Mouse (Mus musculus): Measurements from ENCODE around the gene Ddo.

Ddo gene

DNA sequence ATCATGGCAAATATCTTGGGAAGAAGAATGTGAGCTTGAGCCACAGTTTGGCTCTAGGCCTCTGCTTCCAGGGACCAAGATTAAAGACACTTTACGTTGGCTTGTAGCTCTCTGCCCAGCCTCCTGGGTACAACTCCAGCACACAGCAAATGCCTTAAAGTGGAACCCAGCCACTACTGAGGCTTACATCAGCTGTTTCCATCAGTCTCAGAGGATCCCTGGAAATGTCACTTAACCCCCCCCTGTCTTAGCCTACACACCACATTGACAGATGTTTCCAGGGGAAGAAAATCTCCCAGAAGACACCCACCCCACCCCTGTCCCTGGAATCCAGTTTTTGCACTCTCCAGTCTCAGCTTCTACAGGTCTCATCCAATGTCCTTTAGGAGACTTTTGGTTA lies 37.1 kb downstream of the Ddo start:
- DNase-seq, result no peak

DNA sequence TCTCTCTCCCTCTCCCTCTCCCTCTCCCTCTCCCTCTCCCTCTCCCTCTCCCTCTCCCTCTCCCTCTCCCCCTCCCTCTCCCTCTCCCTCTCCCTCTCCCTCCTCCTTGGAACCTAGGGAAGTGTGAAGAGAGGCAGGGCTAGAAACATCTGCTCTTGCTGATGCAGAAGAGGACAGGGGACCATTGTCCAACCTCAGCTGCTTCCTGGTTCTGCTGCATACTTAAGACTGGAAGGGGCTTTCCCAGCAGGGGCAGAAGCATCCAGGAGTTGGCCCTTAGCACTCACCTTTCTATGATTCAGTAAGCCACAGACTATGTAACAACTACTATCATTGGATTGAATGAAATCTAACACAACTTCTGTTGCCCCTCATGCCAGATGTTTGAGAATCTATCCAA lies 38.8 kb downstream of the Ddo start:
- DNase-seq, result no peak

DNA sequence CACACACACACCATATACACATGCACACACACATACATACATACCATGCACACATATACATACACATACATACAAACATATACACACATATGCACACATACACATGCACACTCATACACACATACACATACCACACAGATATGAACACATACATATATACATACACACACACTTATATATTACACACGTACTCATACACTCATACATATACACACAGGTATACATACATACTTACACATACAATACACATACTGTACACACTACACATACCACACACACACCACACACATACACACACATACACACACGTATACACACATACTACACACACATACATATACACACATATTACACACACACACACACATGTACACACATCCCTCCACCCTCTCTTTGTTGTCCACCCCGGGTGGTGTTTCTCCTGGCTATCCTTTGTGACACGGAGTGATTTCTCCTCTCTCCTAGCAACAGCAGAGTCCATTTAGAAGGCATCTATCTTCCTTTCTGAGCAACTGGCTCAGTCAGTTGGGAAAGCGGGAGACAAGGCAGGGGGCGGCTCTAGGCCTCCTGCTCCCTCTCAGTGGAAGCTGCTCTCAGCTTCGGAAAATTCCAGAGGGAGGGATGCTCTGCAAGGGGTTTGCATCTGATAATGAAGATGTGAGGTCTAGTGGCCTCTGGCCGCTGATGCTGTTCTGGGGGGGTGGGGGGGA lies 42.9 kb downstream of the Ddo start:
- no peak for DNase-seq

DNA sequence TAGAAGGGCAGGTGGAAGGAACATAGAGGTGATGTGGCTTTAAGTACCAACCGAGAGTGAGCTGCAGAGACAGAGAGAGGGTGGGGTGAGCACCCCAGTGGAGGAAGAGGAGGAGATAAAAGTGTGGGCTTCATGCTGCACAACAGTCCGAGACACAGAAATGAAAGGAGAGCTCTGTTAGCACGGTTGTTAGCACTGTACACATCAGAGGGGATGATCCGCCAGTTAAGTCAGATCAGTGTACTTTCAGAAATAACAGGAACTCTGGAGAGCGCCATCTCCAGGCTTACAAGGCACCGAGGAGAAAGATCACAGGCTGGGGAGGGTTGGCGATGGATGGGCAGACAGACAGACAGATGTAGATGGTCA lies 43.5 kb downstream of the Ddo start:
- DNase-seq, result no peak

DNA sequence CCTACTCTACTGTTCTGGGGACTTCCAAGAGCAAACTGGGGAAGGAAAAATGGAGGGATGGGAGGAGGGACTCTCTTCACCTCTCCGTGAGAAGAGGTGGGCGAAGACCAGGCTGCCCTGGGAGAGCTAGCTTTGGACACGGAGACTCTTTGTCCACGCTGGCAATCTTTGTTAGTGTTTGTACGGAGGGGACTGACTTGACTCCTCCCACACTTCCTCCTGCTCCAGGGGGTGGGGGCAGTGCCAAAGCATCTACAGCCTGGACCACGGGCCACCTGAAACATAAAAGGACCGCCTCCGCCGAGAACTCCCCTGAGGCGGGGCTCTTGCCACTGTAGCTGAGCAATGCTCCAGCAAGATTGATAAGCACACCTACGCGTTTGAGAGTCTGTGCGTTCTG lies 44.3 kb downstream of the Ddo start:
- DNase-seq, result no peak

DNA sequence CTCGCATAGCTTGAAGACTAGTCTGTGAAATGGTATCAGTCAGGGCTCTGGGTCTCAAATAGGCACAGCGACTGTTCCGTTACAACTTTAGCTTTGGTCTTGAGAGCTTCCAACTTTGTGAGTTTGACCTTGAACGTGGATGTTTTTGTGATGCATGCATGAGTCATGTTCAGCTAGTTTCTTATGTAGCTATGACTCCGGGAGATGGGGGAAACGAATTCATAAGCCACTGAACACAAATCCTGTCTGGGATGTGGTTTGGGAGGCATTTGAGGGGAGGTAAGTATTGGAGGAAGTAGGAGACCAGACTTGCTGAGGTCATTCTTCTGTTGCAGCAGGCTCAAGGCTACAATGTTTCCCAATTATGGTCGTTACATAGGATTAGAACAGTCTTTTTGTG lies 46.1 kb downstream of the Ddo start:
- no peak for DNase-seq

DNA sequence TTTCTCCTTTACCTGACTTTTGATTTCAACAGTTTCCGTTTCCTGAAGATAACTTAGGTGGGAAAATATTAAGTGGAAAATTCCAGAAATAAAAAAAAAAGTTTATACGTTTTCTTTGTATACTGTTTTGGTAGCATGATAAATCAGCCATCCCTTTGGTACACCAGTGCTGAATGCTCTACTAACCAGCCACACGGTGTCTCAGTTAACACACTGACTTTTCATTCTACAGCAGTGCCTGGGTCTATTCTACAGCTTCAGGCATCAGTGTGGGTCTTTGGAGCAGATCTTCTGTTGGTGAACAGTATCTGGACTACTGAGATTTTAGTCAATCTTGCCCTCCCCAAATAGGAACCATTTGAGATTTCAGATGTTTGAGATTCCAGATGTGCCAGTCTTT lies 48.7 kb downstream of the Ddo start:
- no peak for DNase-seq

DNA sequence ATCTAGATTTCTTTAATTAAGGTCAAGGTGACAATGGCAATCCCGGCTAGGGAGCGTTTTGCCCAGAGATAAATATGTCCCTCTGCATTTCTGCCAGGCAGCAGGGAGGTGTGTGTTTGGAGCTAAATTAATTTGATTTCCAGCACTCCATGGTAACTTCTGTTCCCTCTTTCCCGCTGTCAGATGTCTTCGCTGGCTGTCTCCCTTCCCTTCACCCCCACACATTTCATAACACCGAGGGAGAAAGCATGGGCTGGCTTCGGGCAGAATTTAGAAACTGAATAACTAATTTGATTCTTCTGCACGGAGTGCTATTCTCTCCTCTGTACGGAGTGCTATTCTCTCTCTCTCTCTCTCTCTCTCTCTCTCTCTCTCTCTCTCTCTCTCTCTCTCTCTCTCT lies 52.7 kb downstream of the Ddo start:
- peak; percentile 14 for DNase-seq

DNA sequence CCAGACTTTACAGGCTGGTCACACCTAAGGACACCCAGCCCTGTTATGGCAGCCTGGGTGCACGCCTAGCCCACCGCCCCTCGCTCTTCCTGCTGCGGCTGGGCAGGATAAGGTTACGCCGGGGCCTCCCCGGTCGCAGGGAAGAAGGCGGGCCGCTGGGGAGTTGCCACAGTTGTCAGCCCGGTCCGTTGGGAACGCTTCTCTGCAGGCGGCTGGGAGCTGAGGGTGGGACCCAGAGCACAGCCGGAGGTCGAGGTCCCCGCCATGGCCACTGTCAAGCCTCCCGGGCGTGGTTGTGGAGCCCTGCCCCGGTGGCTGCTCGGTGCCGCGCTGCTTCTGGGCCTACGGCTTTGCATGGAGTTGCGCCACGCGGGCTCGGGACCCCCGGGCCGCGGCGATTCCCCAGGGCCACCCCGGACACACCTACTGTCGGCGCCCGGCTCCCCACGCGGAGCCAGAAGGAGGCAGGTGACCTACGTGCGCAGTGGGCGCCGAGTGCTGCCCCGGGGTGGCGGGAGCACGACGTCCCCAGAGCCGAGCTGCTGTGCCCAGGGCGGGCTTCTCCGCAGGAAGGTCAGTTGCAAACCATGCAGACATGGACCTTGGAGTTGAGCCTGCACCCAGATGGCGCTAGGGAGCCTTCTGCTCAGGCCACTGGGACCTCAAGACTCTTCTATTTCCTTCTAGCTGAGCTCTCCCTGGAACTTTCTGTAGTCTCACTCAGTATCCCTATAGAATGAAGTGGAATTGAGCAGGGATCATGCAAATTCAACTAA lies 53.5 kb downstream of the Ddo start, which contains the start of gene Mettl24:
Gene Mettl24 (plus strand): TSS at position 191 of the 776 bp plus-strand sequence.
- peak; percentile 63 for DNase-seq

DNA sequence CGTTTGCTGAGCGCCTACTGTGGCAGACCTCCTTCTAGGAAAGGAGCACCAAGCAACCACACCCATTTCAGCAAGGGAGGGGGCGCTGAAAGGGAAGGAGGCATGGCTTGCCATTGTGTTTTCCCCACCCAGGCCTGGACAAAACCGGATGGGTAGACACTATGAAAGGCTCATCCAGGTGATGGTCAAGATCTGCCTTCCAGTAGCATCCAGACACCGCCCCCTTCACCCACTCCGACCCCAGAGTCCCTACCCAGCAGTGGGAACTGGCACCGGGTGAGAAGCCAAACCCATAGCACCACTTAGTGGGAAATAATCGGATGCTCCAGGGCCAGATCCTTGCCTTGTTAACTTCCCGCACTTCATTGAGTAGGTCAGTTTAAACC lies 54.0 kb downstream of the Ddo start:
- no peak for DNase-seq

DNA sequence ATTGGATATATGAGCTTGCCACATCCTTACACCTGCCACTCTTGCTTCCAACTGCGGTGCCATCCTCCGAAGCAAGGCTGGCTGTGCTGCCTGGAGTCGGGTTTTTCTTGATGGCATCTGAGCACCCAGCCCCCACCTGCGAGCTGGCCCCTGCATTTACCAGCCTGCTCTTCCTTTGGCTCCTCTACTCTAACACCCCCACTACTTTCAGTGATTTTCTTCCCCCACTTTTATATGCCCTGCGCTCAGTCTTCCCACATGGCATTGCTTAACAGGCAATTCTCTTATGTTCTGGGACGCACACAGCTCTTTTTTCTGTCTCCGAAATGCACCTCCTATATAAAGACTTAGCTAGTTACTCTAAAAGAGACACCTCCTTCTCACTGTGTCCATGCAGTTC lies 54.5 kb downstream of the Ddo start:
- no peak for DNase-seq

DNA sequence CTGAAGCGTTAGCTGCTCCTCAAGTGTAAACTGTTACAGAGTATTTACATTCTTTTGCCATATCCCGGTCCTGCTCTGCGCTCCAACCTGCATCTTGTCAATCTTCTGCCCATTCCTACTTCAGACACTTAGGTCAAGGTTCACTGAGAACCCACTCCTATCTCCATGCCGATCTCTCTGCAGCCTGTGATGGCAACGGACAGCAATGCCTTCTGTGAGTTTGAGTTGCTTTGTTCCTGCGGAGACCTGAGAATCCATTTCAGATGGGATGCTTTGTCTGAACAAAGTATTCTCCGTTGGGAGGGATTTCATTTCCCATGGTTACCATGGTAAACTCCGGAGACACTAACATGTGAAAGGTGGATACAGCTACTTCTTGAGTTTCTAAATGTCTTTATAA lies 55.8 kb downstream of the Ddo start:
- no peak for DNase-seq

DNA sequence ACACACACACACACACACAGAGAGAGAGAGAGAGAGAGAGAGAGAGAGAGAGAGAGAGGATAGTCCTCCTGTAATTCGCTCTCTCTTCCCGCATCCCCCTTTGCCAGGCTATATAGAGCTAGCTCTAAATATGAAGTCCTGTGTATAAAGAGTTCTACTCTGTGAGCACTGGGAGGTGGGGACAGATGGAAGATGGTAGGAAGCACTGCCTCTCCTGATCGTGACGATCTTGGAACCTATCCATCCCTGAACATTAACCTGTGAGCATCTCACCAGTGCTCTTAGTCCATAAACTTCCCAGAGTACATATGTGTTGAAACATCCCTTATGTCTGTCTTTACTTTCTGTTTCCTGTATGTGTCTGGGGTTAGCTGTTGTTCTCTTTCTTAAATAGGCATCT lies 57.2 kb downstream of the Ddo start:
- DNase-seq, result no peak

DNA sequence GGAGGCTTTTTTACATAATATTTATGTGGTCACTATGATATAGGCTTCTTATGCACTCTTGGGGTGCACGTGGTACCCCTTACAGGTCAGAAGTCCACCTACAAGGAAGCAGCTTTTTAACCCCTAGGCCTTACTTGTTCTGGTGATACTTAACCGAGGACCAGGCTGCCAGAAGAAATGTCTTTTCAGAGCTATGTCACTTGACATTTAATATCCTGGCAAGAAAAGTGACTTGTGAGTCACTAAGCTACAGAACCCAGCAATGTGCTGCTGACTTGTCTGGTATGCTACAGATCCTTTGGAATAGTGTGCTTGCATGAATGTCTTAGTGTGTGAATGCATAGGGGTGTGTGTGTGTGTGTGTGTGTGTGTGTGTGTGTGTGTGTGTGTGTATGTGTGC lies 57.6 kb downstream of the Ddo start:
- no peak for DNase-seq

DNA sequence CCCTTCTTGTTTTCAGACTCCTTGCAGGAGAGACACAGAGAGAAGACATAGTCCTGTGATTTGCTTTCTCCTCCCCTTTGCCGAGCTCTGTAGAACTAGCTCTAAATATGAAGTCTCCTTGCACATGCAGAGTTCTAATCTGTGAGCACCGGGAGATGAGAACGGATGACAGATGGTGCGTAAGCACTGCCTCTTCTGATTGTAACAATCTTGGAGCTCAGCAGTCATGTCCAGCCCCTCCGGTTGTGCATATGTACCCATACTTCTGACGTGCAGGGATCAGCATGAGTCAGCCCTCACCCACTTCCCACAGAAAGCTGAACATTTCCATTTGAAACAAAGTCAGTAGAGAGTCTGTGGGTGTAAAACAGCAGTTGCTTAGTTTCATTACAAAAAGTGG lies 58.5 kb downstream of the Ddo start:
- DNase-seq, result no peak

DNA sequence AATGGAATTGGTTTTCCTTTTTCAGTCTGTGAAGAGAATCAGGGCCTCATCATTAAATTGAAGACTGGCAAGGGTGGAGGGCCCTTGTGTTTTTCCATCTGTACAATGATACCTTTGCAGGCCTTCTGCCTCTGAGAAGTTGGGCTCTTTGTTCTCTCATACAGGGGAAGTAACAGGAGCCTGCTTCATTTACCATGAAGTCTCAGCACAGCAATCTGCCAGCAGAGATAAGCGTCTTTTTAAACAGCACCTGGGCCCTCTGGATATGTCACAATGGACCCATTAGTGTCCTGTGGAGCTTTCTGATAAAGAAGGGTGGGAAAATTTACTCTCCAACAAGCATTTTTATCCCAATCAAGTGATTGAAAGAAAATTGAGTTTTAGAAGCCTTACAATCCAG lies 59.1 kb downstream of the Ddo start:
- DNase-seq, result no peak

DNA sequence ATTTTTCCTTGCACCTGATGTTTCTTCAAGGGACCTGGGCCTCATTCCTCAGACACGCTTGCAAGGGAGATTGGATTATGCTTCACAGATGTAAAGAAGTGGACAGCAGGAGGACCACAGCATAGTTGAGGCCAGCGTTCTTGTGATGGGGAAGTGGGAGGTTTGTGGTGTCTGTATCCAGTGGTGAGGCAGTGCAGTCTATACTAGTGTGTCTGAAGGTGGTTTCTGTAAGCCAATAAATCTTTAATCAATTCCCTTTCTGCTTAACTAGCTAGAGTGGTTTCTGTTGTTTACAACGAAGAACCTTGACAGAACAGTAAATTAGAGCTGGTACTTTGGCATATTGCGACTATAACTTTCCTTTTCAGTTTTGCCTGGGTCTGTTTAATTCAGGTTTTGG lies 68.8 kb downstream of the Ddo start:
- no peak for DNase-seq

DNA sequence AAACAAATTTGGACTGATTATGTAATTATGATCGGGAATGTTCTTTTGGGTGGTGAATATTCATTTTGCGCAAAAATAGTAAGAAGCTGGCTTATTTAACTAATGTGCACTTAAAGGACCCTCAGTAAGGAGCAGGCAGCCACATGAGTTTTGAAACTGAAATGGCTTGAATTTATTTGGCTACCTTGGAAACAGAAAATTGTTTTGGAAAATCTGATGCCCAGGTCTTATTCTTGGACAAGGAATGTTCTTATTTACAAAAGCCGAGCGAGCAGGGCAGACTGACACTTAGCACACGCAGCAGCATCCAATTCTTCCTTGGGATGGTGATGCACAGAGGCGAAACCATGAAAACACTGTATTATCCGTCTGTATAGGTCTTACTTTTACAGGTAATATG lies 81.3 kb downstream of the Ddo start:
- DNase-seq, result no peak

DNA sequence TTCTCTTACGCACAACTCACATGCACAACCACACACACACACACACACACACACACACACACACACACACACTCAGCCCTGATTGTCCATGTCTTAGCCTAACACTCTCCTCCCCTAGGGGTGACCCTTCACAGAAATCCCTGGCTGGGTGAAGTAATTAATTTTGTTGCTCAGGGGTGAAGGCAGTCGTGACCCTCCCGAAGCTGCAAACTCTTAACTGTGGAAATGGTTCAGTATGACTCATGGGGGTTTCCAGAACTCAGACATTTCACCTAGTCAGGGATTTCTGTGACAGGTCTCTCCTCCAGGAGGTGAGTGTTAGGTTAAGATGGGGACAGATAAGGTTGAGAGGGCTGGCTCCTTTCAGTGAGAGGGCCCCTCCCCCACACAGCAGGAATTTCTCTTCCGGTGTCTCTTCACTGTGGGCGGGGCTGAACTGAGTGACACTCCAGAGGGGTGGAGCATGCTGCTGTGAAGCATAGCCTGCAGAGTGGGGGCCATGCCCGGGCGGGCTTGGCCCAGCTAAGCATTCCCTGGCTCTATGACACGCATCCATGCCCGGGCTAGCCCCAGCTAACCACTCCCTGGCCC lies 83.3 kb downstream of the Ddo start:
- no peak for DNase-seq

DNA sequence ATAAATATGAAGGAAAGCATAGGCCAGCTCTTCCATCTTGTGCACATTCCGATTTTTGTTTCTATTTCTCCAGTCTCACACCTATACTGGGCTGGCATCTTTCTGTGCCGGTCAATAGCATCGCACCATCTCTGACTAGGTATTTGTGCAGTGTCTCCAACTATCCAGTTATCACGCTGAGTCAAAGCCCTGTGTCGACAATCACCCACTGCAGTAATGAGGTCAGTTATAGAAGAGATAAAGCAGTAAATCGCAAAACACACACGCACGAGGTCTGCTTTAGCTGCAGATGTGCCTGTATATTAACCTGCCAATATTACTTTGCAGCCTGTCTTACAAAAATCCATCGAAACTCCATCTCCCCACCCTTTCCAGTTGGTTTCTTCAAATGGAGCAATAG lies 84.0 kb downstream of the Ddo start:
- no peak for DNase-seq

DNA sequence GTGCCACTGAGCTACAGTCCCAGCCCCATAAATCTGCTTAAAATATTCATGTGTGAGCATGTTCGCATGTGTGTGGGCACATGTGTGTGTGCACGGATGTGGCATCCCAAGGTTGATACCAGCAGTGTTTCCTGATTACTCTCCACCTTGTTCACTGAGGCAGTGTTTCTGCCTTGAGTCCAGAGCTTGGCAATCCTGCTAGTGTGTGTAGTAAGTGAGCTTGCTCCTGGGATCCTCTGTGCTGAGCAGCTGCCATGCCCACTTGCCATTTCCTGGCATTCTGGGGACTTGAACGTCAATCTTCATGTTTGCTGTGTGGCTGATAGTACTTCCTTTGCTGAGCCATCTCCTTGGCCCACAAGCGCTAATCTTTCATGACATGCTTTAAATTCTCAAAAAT lies 85.3 kb downstream of the Ddo start:
- DNase-seq, result no peak

DNA sequence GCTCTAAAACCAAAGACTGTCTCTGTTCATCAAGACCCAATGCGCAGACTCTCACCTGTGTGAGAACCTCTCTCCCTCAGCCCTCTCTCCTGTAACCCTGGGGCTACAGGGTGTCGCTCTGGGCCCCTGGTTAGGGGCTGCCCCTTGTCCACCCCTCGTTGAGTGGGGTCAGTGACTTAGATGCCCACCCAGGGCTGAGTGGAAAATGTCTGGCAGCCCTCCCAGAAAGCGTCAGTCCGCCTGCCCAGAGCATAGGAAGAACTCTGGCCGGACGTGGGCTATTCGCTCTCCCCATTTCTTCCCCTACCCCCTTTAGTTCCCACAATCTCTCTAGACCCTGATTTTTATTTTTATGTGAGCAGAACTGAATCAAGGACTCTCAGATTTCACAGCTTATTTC lies 86.5 kb downstream of the Ddo start:
- no peak for DNase-seq

DNA sequence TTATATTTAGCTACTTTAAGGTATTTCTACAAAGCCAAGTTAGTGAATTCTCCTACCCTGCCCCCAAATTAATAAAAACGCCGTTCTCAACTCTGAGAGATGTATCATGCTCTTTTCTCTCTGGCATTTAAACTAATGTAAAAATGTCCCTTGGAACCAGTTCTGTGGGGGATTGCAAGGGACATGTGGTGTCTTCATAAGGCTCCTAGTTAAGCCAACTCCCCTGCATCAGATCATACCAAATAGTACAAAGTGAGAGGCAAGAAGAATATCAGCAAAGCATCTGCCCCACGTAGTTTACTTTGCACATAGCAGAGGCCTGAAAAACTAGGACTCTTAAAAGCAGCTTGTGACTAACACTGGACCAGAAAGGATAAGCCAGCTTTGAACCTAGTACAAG lies 86.9 kb downstream of the Ddo start:
- DNase-seq, result no peak

DNA sequence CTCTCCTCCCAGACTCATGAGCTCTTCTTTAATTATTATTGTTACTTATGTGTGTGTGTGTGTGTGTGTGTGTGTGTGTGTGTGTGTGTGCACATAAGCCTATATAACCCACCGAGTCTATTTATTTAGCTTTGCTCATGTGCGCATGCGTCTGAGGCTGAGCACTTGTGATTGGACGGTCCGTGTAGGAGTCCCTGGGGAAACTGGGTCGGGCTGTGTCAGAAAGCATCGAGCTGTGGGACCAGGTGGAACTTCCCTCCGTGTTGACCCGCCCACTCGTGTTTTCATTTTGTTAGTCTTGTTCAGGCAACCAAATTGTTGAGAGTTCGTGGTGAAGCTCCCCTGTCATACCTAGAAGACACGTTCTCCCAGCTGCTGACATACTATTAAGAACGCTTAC lies 88.6 kb downstream of the Ddo start:
- no peak for DNase-seq

DNA sequence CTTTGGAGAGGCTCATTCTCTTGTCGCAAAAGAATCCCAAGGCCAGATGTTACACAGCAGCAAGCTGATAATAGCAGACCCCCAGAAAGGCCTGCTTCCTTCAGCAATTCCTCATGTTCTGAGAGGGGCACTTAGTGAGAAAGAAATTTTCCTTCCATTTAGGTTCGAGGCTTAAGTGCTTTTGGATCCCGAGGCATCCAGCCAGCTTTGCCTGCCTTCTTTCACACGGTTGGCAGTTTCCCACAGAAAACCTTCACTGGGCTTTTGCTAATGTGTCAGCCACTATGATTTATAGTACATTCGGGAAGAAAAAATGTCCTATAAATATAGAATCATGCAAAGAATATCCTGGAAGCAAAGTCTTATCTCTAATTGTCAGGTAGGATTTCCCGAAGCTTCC lies 89.3 kb downstream of the Ddo start:
- DNase-seq, result no peak

Measured in right cerebral cortex, postnatal 4 days (tissue).